Mouse (Mus musculus): Measurements from ENCODE around the gene Ercc8.
A peak's percentile ranks its signal among the peaks of the same experiment; 100 is the strongest.

The Ercc8 gene

DNA sequence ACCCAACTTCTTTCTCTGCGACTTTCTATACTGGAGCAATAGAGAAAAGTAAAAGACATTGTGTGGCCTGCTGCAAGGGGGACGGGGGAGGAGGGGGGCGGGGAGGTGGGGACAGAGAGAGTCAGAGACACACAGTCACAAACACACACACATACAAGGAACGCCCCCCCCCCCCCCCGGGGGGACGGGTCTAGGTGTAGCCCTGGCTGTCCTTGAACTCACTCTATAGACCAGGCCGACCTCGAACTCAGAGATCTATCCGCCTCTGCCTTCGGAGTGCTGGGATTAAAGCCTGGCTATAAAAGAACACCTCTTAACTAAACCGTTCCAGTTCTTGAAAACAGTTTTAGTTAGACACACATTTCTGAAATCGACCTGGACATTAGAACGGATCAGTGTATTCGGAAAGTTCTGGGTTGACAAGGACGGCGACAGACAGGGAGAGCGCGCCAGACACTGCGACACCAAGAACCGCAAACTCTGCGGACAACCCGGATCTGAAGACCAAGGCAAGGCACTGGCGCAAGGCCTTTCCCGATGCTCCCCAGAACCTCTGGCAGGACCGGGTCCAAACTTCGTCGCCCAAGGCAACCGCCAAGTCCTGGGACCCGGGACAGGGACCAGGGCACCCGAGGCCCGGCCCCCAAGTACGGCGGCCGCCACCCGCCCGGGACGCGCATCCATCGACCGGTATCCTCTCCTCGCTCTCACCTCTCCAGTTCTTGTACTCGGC lies 633 bp upstream of the Ercc8 start:
- no peak for DNase-seq (ENCODE audit: low spot score in 2 of 2)

DNA sequence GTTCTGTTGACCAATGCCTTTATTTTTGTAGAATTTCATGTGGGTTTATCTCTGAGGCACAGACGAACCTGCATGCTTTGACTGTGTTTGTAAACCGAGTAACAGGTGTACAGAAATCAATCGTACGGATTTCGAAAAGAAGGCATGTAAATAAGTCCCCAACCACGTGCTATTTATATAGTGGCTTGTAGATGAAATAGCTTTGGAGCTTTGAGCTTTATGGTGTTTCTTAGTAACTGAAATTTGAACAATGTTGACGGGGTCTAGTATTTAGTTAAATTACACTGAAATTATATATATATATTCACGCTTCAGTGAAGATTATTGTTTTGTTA lies 677 bp downstream of the Ercc8 start:
- no peak for DNase-seq (ENCODE audit: low spot score in 2 of 2)

DNA sequence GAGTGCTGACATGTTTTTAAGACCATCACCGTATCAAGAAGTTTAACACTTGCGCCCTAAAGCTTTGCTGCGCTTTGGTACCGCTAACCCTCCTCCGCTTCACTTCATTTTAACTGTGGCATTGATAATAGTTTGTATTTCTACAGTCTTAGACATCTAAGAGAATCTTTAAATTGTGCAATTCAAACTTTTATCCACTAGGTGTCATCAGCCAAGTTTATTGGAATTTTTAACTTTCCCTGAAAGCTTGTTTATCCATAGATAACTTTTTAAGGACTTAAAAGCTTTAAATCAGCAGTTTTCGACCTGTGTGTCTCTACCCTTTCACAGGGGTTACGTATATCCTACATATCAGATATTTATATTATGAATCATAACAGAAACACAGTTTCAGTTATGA lies 1.4 kb downstream of the Ercc8 start:
- DNase-seq (ENCODE audit: low spot score in 2 of 2): no peak

DNA sequence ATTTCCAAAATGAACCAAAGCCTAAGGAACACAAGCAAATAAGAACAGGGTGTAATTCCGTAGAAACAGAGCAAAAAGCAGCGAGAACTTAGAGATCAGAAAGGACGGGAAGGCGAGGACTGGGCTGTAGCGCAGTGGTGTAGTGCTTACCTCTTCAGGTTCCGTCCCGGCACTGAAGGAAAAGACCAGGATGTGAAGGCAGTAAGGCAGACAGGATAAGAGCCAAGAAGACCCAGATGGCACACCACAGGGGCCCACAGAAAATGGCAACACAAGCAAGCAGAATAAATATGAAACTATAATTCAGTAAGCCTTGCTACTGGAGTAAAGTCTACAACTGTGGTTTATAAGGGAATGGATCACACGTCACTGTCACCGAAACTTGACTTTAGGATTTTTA lies 5.4 kb downstream of the Ercc8 start:
- DNase-seq (ENCODE audit: low spot score in 2 of 2): no peak

DNA sequence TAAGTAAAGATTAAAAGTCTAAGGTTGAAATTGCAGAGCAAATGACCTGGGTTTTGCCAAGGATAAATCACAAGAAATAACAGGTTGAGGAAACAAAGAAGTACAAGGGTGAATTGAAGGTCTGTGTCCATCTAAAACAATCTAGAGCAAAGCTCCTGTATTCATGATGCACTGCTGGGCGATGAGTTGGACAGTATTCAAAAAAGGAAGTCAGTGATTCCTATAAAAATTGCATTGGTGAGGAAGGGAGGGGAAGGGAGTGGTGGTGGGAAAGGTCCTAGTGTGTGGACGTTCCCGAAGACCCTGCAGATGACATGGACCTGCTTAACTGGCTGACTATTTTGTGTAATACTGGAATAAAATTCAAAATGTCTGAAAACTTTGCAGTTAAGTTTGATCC lies 6.1 kb downstream of the Ercc8 start:
- no peak for DNase-seq (ENCODE audit: low spot score in 2 of 2)

DNA sequence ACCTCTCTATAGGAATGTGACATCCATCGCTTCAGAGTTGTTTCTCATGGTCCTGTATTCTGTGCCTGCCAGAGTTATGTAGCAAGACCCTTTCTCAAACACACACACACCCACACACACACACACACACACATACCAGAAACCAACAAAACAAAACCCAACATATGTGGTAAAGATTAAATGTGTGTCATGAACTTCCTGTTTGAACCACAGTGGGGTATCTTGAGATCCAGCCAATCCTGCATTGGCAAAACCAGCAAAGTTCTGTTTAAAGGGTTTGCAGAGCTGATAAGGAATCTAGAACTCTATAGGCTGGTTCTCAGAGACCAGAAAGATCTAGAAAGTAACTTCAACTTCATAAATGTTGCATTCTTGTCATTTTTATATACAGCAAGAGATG lies 11.5 kb downstream of the Ercc8 start:
- no peak for DNase-seq (ENCODE audit: low spot score in 2 of 2)

DNA sequence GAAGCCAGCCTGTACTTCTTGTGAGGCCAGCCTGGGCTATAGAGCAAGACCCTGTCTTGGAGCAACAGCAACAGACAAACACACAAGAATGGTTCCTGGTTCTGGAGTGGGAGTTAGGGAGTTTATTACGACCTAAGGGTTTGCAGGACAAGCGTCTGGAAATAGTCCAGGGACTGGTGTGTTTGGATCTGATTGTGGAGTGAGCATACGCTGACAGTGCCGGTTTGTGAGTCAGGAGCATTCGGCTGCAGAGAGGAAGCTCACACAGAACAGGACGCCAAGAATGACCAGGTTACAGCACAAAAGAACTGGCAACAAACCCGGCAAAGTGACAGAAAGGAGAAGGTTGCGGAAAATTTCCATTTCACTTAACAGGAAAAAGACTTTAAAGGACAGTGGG lies 12.0 kb downstream of the Ercc8 start:
- no peak for DNase-seq (ENCODE audit: low spot score in 2 of 2)

DNA sequence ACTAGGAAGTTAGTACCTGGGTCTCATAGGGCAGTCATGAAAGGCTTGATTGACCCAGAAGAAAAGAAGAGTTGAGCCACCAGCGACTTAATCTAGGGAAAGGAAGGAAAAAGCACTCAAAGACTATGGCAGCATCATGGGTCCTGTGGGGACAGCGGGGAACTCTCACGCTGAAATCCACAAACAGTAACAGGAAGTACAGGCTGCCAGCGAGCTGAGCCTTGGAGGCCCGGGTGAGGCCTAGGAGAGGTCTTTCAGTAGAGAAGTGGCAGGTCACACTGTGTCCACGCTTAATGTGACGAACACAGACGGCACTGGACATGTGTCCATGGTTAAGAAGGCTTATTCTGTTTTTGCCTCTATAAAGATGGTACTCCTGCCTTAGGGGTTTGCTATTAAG lies 21.1 kb downstream of the Ercc8 start:
- no peak for DNase-seq (ENCODE audit: low spot score in 2 of 2)

DNA sequence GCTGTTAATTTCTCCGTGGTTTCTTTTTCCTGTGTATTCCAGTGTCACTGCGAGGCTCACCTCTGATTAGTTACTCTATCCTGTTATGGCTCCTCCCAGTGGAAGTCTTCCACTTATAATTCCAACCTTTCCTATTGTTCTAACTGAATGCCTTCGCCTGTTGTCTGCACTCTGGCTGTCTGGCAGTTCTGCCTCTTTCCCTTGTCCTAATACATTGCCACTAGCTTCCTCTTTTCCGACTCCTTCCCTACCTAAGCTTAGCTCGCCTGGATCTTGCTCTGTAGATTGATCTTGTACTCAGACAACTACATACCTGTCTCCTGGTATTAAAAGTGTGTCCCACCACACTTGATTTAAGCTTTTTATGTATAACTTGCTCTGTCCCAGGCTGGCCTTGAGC lies 22.3 kb downstream of the Ercc8 start:
- no peak for DNase-seq (ENCODE audit: low spot score in 2 of 2)

DNA sequence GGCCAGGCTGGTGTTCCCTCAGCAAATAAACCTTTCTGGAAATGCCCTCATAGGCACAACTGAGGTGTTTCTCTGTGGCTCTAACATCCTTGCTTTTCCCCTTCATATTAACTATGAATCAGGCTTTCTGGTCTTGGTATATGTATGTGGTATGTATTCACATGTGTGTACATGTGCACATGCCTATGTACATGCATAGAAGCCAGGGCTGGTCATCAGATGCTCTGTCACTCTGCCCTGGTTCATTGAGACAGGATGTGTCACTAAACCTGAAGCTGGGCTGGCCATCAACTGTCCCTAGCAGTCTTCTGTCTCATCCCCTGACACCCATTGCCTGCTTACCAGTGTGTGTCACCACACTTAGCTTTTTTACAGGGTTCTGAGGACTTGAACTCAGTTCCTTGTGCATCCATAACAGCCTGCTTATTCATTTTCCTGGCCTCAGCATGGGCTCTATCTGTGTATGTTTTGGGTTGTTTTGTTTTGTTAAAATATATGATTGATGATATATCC lies 26.3 kb downstream of the Ercc8 start:
- no peak for DNase-seq (ENCODE audit: low spot score in 2 of 2)

DNA sequence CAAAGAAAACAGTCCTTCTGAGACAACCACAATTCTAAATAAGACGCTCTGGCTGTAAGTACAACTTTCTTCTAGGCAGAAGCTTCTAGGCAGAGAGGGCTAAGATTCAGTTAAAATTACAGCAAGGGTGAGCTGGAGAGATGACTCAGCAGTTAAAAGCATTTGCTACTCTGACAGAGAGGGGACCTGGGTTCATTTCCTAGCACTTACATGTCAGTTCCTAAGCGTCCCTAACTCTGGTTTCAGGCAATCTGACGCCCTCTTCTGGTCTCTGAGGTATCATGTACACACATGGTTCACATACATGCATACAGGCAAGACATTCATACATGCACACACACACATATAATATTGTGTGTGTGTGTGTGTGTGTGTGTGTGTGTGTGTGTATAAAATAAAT lies 27.0 kb downstream of the Ercc8 start:
- DNase-seq (ENCODE audit: low spot score in 2 of 2): no peak

DNA sequence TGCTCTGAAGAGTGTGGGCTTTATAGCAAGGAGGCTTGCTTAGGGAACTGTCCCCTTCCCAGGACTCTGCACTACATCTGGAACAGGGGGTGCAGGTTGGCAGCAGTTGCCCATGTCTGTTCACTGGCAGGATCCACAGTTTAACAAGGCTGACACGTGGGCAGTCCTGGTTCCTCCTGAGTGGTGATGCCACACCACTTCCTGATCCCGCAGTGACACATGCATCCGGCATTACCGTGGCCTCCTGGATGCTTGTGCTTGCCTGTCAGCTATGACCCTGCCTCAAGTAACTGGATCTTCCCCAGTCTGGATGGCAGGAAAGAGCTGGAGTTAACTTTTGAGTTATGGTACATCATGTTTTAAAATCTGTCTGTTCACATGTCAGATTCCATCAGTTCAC lies 29.5 kb downstream of the Ercc8 start:
- no peak for DNase-seq (ENCODE audit: low spot score in 2 of 2)

DNA sequence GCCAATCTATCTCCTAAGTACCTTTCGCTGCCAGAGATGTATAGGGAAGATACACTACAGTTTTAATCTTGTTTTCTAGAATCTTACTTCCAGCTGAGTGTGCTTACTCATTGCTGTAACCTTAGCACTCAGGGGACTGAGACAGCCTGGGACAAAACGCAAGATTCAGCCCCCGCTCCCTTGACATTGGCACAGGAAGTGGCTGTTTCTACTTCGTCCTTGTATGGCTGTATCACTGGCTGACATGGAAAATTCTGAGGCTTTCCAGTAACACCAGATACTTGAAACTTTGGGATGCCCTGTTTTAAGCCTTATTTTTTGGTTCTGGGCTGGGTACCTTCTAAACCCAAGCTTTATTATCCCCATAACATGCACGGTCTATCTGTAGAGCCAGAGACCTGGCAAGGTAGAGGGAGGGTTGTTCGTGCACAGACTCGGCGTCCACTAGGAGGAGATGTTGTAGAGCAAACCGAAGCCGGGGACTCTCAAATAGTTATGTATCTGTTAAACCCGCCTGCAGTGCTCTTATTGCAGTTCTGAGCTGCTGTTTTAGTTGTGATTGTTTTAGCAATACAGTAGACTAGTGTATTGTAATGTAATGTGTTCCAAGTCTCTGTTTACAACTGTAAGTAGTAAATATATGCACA lies 32.7 kb downstream of the Ercc8 start:
- DNase-seq (ENCODE audit: low spot score in 2 of 2): peak; percentile 15 to 31

DNA sequence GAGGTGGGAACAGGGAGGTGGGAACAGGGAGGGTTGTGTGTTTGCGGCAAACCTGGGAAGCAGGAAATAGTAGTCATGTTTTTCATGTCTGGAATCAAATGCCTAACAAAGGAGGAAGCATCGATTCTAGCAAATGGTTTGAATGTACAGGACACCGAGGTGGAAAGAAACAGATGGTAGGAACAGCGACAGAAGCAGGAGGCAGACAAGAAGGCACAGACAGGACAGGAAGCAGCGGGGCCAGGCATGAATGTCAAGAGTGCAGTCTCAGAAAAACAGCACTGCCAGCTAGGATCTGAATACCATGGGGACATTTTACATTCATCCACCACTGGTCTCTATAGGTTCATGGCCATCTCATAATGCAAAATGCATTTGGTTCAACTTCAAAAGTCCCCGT lies 36.9 kb downstream of the Ercc8 start:
- no peak for DNase-seq (ENCODE audit: low spot score in 2 of 2)

DNA sequence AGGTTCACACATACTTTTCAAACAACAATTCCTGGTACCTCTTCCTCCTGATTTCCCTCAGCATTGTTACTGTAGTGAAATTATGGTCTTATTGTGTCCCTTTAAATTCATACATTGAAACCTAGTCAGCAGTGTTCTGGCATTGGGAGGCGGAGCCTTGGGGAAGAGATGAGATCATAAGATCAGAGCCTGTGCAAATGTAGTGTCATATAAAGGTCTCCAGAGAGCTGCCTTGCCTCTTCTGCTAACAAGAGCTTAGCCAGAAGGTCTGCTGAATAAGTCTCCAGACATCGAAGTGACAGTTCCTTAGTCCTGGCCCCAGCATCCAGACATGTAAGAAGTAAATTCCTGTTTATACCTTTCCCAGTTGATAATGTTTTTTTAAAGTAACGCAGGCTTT lies 46.3 kb downstream of the Ercc8 start:
- no peak for DNase-seq (ENCODE audit: low spot score in 2 of 2)

DNA sequence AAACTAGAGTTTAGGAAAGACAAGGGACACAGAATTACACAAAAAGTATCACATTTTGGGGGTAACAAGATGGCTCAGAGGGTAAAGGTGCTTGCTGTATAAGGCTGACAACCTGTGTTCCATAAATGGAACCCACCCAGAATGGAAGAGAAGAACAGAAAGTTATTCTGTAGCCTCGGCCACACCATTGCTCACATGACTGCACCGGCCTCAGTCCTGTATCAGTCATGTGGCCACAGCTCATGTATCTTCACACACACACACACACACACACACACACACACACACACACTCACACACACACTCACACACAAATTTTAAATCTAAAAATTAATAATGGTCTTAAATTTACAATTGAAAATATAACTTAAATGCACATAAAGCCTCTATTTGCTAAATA lies 48.9 kb downstream of the Ercc8 start:
- DNase-seq (ENCODE audit: low spot score in 2 of 2): no peak

DNA sequence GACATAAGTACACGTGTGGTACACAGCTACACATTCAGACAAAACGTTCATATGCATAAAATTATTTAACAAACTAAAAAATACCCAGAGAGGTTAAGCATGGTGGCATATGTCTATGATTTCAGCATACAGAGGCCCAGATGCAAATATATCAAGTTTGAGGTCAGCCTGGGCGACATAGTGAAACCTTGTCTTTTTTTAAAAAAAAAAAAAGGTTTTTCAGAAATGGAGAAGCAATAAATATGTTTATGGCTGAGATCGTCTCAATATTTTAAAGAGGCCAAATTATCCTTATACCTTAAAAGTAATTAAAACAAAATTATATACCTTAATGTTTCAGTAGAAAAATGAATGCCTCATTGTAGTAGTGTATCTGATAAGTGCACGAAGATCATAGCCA lies 49.6 kb downstream of the Ercc8 start:
- no peak for DNase-seq (ENCODE audit: low spot score in 2 of 2)

DNA sequence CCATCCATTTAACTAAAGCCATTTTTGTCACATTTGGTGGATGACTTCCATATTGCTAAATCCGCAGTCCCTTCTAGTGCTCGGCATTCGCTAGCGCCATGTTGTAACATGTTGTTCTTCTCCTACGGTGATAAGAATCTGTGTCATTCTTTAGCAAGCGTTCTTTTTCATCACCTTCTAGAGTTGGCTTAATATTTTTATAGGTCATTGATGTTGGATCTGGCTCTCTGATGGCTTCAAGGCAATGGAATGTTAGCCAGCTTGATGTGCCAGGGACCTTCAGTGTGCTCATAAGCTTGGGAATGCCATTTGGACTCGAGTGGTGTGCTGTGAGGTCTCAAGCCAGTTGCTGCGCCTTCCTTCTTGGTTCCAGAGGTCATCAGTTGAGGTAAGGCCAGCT lies 52.4 kb downstream of the Ercc8 start:
- no peak for DNase-seq (ENCODE audit: low spot score in 2 of 2)

DNA sequence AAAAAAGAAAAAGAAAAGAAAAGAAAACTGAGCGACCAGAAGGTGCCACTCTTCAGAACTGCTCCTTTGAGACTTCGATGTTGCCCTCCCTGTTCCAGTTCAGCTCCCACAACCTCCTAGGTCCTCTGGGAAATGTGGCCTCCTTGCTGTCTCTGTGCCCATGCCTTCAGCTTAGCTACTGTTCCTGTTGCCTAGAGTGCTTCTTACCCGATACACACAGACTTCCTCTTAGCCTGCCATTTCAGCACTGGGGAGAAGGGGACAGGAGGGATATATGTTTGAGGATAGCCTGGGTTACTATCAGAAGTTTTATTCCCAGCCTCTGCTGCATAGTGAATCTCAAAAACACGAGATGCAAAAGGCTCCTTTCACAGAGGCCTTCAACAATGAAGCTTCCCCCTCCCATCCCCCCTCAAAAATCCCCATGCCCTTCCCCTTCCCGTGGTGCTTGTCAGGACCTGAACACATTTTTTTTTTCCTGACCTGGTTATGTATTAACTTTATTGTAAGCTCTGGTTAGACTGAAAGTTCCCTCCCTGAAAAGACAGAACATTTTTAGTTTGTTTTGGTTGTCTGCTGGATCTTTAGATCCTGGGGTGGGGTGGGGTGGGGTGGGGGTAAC lies 54.0 kb downstream of the Ercc8 start:
- no peak for DNase-seq (ENCODE audit: low spot score in 2 of 2)

DNA sequence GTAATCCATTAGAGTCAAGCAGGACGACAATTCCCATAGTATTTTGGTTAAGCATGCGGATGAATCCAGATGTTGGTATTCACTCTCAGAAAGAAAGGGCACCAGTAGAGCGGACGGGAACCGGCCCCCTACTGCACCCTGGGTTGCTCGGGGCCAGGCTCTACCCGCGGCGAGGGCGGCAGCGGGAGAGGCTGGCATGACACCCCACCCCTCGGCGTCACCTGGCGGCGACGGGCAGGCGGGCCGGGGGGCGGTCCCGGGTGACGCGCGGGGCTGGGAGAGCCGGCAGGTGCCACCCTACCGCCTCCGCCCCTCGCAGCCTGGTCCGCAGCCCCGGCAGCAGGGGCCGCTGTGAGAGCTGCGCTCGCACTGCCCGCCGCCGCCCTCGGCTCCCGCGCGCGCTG lies 55.6 kb downstream of the Ercc8 start, which contains the start of gene Elovl7:
Gene Elovl7, plus strand, starts transcription at position 324 of the 404 bp plus-strand sequence.
- peak; percentile 46 to 64 for DNase-seq (ENCODE audit: low spot score in 2 of 2)

DNA sequence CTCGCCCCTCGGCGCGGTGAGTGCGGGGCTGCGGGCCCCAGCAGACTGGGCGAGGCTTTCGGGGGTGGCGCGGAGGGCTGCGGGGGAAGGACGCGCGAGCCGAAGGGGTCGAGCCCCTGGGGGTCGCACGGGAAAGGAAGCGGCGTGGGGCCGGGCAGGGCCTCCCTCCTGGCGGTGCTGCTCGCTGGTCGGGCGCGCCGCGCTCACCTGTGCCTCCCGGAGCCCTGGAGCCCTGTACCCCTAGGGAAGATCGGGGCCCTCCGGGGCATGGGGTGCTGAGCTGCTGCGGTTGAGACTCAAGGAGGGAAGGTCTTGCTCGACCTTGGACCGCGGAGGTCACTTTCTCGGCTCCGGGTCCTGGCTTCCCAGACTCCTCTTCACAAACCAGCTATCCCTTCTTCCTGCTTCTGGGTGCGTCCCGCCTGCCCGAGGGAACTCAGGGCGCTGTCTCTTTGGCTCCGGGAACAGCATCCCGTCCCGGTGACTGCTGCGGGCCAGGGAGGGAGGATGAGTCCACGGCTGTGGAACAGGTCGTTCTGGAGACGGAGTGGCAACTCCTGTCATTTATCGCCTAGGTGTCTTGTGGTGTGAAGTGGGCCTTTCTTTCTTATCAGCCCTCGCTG lies 56.1 kb downstream of the Ercc8 start:
- DNase-seq (ENCODE audit: low spot score in 2 of 2): peak; percentile 12 to 13

DNA sequence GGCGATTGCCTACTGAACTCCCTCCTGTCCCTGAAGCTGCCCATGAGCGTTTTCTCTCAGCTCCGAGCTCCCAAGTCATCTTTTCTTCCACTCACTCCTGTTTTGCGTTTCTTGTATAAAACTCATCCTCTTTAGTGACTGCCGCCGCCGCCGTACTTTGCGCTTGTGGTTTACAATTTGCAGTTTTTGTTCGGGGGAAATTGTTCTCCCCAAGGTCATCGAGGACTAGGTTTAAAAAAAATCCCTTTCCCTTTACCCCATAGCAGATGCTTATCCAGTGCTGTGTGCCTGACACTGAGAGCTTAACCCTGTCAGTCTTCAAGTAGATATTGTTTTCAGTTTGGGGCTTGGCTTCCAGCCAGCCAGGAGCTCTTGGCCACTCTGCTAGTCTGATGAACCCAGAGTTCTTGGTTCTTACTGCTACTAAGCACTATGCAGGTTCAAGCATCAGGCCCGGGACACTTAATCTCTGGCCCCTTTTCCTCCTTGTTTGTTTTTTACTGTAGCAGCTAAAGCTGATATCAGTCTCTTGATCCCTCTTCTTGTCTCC lies 56.8 kb downstream of the Ercc8 start:
- no peak for DNase-seq (ENCODE audit: low spot score in 2 of 2)
